Mouse (Mus musculus) small intestine, adult 2 months (tissue): ENCODE results near the gene 1700001F09Rik.
"Not testable (repeated sequence)": the region's sequence is repeated elsewhere in the genome, so short reads cannot be mapped to it uniquely, and the experiment has no call there.

Source experiments
- CTCF ChIP-seq: fragments of 200-500 bp; IDR thresholded peaks from 2 replicates; pipeline ENCODE4 v1.5.1; 2012; ENCODE audit warnings: low read depth, mild to moderate bottlenecking, control low read depth, inconsistent platforms, low read length, moderate library complexity, mixed read lengths; ENCODE audit not compliant: insufficient replicate concordance, insufficient read length; ENCODE audit errors: extremely low read depth
- POLR2A ChIP-seq: fragments of 200-500 bp; IDR thresholded peaks from 2 replicates; pipeline ENCODE4 v1.6.1; 2012; ENCODE audit warnings: low read depth, mild to moderate bottlenecking, control low read depth, inconsistent platforms, low read length, moderate library complexity

GRCm38 (mm10) chr14:43337646-43338045, 10.0 kb downstream of the 1700001F09Rik start:
- TF ChIP-seq CTCF, POLR2A: not testable (repeated sequence)
